Mouse (Mus musculus): ENCODE data around the gene Tet1. TPM values are rescaled to one million over a fixed set of nuclear protein-coding genes. Genes with fewer than 3 reads are reported as not detected.

The Tet1 gene
- 0.30 TPM for polyA plus RNA-seq (2014; fragmentation: Illumina TruSeq; extraction: RNeasy Lipid Tissue Mini Kit (QIAGEN cat#74804); ENCODE audit: insufficient read depth, low read depth, low replicate concordance)

DNA sequence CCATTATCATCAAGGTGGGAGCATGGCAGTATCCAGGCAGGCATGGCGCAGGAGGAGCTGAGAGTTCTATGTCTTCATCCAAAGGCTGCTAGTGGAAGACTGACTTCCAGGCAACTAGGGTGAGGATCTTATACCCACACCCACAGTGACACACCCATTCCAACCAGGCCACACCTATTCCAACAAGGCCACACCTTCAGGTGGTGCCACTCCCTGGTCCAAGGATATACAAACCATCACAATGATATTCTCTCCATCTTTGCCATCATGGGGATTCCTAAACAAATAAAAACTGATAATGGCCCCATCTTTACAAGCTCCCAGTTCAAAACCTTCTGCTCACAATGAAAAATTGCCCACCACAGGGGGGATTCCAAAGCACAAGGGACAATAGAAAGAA lies at the start of gene Tet1:
Tet1 (minus strand) TSS at position 101 of the 400 bp plus-strand sequence.

DNA sequence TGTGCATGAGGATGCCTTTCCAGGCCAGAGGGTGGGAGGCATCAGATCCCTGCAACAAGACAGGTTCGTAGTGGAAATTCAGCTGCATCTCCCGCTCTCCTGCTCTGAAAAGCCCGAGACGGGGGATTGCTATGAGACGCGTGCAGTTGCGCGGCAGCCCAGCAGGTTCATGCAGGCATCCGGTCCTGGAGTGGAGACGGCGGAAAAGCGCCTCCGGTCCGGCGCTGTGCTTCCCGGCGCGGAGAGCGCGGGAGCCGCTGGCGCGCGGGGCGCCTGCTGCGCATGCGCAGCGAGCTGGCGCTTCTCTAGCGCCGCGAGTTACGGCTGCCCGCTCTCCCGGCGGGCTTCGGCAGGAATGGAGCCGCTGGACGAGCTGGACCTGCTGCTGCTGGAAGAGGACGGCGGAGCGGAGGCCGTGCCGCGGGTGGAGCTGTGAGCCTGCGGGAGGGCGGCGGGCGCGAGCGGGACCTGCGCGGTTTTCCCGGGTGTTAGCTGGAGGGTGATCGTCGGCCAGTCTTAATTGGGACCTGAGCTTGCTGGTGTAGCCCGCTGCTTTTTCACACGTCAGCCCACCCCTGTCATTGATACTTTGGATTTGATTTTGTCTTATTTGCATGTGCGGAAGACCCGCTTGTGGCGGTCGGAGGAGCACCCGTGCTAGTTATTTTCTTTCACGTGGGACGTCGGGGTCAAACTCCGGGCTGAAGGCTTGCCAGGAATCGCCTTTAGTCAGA lies 38.1 kb upstream of the Tet1 start, which contains the start of gene Dna2:
Dna2 (plus strand) TSS at position 289 of the 734 bp plus-strand sequence.

DNA sequence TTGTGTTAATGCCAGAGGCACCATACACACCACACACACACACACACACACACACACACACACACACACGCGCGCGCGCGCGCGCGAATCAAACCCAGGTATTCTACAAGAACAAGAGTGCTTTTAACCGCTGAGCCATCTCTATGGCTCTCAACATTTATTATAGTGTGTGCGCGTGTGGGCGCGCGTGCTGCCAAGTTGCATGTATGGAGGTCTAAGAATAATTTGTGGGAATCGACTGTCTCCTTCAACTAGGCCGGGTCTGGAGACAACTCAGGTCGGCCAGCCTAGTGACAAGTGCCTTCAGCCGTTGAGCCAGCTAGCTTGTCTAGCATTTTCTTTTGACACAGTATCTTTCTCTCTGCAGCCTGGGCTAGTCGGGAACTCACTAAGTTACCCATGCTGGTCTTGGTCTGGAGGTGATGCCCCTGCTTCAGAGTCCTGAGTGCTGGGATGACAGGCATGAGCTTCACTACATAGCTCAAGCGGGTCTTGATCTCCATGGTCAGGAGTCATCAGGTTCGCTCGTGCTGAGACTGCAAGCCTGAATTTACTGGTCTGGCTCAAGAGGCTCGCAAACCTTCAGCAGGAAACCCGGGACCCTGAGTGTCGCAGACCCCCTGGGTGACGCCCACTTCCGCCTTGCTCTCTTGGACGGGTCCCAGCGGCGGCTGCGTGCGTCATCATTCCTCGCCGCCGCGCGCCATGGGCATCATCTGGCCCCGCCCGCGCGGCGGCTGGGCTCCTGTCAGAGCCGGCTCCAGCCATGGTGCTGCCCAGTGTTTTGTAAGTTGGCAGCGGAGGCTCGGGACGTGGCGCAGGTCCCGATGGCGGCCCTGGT lies 11.3 kb upstream of the Tet1 start, which contains the start of gene Slc25a16:
Slc25a16 (plus strand) TSS at position 709 of the 841 bp plus-strand sequence.

DNA sequence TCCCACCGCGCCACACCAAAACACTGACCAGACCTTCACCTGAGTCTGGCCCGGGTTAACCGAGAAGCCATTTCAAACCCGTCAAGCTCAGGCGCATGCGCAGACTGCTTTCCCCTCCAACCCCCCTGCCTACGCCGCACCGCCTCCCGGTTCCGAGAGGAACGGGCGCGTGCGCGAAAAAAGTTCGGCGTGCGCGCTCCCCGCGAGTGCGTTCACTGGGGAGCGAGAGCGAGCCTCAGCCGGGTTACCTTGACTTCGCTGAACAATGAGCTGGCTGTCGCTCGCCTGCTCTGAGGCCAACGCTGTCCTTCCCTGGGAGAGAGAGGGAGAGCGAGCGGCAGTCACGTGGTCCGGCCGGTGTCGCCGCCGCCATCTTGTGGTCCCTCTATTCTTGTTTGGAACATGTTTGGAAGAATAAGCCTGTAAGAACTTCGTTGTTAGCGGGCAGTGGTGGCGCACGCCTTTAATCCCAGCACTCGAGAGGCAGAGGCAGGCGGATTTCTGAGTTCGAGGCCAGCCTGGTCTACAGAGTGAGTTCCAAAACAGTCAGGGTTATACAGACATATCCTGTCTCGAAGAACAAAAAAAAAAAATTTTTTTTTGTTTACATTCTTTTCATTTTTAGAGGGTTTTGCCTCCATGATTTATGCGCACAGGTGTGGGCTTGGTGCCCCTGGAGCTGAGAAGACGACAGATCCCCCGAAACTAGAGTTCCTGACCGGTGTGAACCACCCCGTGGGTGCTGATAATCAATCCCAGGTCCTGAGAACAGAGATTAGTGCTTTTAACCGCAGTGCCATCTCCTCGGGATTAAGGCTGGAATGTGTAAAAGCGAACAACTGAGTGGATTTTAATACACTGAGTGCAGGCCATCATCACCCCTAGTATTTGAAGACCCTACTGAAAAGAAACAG lies 116.4 kb downstream of the Tet1 start, which contains the start of gene Ccar1:
Ccar1 (minus strand) TSS at position 110 of the 914 bp plus-strand sequence.

Other genes starting within 250 kb of the Tet1 start
- 3.1 TPM for gene Stox1, start 182.9 kb downstream of the Tet1 start, polyA plus RNA-seq (2014; fragmentation: Illumina TruSeq; extraction: RNeasy Lipid Tissue Mini Kit (QIAGEN cat#74804); ENCODE audit: insufficient read depth, low read depth, low replicate concordance)
- 14.0 TPM for gene Ccar1, start 116.7 kb downstream of the Tet1 start, polyA plus RNA-seq (2014; fragmentation: Illumina TruSeq; extraction: RNeasy Lipid Tissue Mini Kit (QIAGEN cat#74804); ENCODE audit: insufficient read depth, low read depth, low replicate concordance)
- gene Slc25a16, start 11.6 kb upstream of the Tet1 start, polyA plus RNA-seq (2014; fragmentation: Illumina TruSeq; extraction: RNeasy Lipid Tissue Mini Kit (QIAGEN cat#74804); ENCODE audit: insufficient read depth, low read depth, low replicate concordance): 11.1 TPM
- 1.9 TPM for gene Dna2, start 38.0 kb upstream of the Tet1 start, polyA plus RNA-seq (2014; fragmentation: Illumina TruSeq; extraction: RNeasy Lipid Tissue Mini Kit (QIAGEN cat#74804); ENCODE audit: insufficient read depth, low read depth, low replicate concordance)
- gene Rufy2, start 71.2 kb upstream of the Tet1 start, polyA plus RNA-seq (2014; fragmentation: Illumina TruSeq; extraction: RNeasy Lipid Tissue Mini Kit (QIAGEN cat#74804); ENCODE audit: insufficient read depth, low read depth, low replicate concordance): 3.8 TPM
- gene Hnrnph3, start 115.2 kb upstream of the Tet1 start, polyA plus RNA-seq (2014; fragmentation: Illumina TruSeq; extraction: RNeasy Lipid Tissue Mini Kit (QIAGEN cat#74804); ENCODE audit: insufficient read depth, low read depth, low replicate concordance): 41.0 TPM
- 1.7 TPM for gene Pbld2, start 115.3 kb upstream of the Tet1 start, polyA plus RNA-seq (2014; fragmentation: Illumina TruSeq; extraction: RNeasy Lipid Tissue Mini Kit (QIAGEN cat#74804); ENCODE audit: insufficient read depth, low read depth, low replicate concordance)
- 3.7 TPM for gene Pbld1, start 151.2 kb upstream of the Tet1 start, polyA plus RNA-seq (2014; fragmentation: Illumina TruSeq; extraction: RNeasy Lipid Tissue Mini Kit (QIAGEN cat#74804); ENCODE audit: insufficient read depth, low read depth, low replicate concordance)
- not detected for gene Atoh7, start 190.7 kb upstream of the Tet1 start, polyA plus RNA-seq (2014; fragmentation: Illumina TruSeq; extraction: RNeasy Lipid Tissue Mini Kit (QIAGEN cat#74804); ENCODE audit: insufficient read depth, low read depth, low replicate concordance)

All from lung, adult 10 weeks (tissue).